Mouse (Mus musculus) testis, postnatal 14 days (tissue): ENCODE data around the gene Gsto2.
A peak's percentile ranks its signal among the peaks of the same experiment; 100 is the strongest.

ENCODE experiments used
- DNase-seq: peaks from one replicate; pipeline ENCODE4 v3.0.0; 2021; ENCODE audit warnings: low spot score

The Gsto2 gene

DNA sequence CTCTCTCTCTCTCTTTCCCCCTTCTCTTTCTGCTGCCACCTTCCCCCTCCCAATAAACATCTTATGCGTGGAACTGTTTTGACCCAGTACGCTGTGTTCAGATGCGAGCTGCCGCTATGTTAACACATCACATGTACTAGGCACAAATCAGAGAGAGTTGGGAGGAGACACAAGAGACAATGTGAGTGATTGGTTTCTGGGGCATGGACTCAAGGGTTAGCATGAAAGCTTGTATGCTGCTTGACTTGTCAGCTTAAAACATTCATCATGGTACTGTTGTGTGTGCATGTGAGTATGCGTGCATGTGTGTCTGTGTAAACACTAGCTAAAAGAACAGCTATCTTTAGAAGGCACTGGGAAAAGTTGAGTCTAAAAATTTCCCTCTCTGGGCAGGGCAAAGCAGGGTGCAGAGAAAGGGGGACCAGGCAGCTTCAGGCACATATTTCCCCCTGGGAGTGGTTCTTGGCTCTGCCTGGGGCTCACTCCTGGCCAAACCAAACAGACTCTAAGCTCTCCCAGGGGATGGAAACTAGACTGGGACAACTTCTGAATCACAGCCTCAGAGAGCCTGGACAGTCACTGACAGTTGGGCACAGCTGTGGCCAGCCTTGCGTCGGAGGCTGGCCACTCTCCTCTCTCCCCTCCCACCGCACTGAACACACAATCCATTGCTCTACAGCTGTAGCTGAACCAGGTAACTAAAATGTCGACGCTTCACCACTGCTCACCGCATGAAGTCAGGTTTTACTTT is 26.4 kb downstream of the Gsto2 start:
- no peak for DNase-seq

DNA sequence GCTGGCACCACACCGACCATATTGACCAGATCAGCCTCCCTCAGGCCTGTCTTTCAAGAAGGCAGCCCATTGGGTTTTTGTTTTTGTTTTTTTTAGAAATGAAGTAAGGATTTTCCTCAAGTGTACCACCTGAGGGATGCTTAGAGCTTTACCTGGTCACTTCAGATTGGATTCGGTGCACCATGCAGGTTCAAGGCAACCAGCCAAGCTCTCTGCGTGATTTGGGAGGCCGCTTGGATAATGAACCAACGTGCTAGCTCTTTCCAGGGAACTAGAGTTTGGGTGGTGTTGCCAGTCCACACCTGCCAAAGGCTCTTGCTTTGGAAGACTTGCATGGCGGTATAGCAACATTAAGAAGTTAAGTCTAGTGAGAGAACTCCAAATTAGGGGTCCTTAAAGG is 27.8 kb downstream of the Gsto2 start:
- no peak for DNase-seq

DNA sequence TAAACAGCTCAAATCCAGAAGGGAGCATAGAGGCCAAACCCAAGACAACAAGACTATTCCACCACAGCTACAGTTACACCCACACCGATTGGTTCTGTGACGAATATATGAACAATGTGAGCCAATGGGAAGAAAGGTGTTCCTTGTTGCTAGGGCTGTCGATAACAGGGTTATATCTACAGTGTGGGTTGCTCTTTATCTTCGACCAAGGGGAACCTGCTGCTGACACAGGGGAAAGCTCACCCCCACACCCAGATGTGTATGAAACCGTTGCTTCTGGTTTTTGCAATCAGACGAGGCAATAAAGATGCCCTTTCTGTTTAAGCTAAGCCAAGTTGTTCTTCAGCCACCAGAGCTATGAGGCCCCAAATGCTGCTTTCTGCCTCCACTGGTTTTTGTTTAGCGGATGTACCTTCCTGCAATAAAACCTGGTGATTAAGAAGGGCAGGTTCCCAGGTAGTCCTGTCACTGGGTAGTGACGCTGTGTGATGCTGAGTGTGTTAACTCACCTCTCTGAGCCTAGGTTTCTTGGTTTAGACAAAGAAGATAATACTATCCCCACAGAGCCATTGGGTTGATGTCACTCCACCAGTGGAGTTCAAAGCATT is 33.2 kb downstream of the Gsto2 start:
- DNase-seq: no peak

DNA sequence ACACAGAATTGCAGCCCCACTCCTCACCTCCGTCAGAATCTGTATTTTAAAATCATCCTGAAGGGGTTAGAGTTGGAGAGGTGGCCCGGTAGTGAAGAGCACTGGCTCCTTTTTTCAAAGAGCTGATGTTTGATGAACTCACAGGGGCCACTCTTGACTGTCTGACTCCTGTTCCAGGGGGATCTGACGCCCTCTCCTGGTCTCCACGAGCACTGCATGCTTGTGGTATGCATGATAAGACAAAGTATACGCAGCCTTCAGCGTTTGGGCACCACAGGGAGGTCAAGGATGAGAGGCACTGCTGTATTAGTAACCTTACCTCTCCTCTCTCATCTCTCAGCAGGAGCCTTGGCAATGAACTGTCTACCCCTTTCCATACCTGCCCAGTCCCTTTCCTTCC is 34.7 kb downstream of the Gsto2 start:
- no peak for DNase-seq

DNA sequence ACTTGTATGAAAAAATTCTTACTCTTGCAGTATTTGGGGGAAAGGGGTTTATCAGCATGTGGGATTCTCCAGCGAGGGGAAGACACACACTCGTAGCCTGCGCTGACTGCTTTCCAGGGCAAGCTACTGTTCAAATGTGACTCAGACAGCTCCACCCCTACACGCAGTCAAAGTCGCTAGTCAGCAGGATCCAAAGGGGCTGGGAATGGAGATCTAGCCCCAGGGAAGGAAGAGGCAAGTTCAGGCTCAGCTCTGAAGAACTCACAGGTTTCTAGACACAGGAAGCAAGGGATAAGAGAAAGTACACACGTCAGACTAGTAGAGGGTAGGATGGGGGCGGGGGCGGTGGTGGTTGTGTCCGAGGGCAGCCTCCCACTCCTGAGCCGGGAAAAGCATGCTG is 35.2 kb downstream of the Gsto2 start:
- no peak for DNase-seq

DNA sequence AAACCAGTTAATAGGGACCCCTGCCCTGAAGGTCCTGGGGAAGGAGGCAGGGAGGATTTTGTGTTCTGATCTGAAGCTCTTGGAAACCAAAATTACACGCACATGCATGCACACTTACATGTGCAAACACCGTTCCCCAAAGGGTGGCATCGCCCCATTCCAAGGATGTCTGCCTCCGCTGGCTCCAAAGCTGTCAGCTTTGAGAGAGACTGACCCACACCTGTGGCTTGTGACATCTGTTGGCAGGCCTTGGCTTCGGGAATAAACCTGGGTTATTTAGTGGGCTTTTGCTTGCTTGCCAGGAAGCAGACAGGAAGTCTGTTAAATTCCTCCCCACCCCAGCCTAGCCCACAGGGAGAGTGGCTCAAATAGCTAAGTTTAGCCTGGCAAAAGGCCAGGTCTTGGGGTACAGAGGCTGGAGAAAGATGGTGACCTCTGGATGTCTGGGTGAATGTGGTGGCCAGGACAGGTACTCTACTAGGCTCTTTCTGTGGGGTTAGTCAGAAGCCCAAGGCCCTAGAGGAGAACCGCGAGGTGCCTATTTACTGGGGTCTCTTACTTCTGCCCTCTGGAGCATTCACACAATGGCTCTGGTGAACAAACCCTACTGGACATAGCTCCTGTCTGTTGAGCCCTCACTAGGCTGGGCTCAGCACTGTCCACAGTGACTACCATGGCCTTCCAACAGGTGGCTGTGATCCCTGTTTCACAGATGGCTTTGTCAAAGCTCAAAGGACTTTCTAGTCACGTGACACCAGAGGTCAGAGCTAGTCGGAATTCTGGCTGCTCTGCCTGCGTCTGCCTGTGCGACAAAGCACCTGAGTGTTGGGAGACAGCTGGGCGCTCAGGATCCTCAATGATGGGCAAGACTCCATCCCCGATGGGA is 37.2 kb downstream of the Gsto2 start:
- DNase-seq: no peak

DNA sequence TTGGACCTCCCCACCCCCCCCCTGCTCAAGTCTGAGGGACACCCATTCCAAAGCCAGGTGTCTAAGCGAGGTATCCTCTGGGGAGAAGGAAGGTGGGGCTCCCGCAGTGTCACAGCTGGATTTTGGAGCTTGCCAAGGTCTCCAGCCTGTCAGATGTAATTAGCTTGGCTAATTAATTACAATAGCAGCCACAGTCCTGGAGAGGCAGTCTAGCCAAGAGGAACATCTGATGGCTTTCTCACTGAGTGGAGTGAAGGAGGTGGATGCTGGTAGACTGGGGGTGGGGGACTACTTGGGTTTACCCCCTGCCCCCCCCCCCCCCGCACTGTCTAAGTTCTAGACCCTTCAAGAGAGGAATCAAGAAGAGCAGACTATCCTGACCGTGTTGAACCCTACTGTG is 38.3 kb downstream of the Gsto2 start:
- no peak for DNase-seq

DNA sequence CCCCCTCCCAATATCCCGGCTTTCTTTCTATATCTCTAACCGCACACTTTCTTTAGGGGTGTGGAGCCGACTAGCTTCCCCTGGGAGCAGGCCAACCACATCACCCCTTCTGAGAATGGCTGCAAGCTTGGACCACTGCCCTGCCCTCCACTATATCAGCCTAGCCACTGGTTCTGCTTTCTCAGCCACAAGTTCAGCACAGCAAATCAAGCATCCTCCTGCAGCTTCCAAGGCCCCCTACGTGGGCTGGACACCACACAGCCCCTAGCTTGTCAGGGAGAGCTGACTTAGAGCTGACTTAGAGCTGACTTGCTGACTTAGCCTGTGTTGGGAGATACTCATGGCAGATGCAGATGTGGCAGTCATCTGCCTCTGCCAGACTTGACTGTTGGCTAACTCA is 39.7 kb downstream of the Gsto2 start:
- no peak for DNase-seq

DNA sequence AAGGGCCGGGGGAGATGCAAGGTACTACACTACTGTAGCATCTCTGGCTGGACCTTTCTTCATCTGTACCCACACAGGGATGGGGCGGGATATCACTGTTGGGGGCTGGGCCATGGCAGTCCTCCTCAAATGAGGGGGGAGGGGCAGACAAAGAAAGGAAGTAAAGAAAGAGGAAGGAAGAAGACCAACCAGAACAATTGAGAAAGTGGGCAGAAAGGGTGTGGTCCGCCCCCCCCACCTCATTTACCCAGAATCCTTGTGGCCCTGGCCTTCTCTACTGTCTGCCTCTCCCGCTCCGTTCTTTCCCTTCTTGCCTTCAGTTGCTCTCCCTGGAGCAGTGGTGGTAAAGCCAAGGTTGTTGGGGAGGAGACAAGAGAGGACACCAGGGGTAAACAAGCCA is 40.3 kb downstream of the Gsto2 start:
- DNase-seq: no peak

DNA sequence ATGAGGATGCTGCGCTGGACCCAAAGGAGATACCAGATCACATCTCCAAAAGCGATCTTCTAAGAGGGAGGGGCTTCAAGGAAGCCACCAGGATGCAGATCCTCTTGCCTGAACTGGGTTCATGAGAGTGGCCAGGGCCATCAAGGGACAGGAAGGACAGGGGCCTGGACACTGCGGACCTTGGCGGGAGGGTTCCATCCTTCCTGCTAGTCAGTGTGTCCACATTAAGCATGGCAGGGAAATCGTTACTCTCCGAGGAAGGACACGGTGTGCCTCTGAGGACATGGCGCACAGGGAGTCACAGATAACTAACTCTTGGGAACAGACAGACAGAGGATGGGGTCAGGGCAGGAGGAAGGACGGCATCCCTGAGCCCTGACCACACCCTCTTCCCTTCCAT is 42.3 kb downstream of the Gsto2 start:
- DNase-seq: no peak

DNA sequence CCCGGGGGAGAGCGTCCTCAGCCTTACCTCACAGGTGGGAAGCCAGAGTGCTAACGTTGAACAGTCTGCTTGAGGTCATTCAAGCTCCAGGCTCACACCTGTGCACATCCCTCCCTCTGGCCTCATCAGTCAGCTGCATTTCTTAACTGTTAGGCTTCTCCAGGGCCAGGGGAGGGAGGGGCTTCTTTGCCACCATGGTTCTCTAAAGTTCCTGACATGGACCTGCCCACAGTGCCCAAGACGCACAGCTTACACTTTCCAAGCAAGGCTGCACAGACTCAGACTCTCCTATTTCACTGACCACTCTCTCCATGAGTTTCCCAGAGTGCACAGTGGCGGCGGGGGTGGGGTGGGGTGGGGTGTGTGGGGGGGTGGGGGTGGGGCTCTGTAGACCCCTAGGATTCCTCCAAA is 43.6 kb downstream of the Gsto2 start:
- DNase-seq: no peak

DNA sequence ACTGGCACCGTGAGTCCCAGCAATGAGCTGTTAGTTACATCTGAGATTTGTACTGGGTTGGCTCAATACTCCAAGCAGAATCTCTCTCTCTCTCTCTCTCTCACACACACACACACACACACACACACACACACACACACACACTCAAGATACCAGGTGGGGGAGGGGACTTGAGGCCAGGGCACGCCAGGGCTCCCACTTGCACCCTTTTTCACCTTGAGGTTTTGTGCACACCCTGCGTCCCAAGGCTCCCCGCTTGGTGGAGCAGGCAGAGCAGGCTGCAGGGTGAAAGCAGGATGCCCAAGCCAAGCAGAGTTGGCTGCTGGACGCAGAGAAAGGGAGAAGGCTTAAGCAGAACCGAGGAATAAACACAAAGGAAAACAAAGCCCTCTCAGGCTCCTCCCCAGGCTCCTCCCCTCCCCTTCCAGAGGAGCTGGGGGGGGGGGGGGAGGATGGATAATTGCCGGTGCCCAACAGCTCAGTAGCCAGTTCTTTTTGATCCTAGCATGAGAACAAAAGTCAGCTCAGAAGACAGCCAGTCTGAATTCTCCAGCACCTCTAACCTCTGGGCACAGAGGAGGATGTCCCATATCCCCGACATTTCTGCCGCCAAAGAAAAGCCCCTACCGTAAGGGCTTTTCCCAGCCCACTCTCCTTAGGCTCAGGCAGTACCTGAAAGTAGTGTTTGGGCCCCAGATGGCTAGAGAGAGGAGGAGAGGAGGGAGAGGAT is 44.2 kb downstream of the Gsto2 start:
- no peak for DNase-seq

DNA sequence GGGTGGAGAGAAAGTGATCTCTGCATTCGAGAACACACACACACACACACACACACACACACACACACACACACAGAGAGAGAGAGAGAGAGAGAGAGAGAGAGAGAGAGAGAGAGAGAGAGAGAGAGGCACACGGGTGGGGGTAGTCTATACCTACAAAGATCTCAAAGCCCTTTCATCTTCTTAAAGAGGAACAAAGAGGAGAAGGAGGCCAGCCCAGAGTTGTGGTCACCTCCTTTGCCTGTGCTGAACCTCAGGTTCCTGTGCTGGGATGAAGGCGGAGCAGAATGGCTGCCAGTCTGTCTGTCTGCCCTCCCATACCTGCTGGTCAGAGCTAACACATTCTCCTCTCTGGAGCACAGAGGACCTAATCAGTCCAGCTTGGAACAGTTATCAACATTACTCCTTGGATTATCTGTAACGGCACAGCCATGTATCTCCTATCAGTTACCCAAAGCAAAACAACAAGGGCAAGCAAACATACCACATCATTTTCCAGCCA is 44.8 kb downstream of the Gsto2 start:
- DNase-seq: no peak

DNA sequence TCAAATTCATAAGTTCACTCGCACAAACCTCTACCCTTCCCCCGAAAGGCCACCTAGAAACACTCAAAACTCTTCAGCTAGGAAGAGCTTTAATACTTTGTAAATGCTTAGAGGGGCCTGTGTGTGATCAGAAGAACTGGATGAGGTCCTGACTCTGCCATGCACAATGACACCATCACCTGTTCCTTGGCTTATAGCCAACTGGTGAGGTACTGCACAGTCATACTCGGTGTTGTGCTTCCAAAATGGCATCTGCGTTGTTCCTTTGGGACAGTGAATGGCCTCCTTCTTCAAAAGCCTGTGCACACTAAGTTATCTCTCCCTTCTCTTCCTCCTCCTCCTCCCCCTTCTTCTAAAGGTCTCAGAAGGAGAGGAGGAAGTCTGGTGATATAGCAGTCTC is 45.4 kb downstream of the Gsto2 start:
- no peak for DNase-seq

DNA sequence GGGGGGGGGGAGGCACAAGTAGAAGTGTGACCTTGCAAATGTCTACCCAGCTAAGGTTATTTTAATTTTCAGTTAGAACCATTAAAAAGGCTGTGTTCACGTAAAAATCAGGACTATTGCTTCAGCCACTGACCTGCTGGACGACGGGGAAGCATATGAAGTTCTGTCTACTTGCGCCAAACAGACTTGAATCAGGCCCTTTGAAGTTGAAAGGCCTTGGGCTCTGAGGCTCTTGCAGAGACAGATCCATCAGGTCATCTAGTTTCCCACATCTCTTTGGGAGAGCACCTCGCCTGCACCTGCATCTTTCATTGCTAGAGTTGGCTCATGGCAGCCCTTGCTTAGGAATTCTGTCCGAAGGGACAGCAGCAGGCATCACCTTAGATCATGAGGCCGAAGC is 48.0 kb downstream of the Gsto2 start:
- no peak for DNase-seq

DNA sequence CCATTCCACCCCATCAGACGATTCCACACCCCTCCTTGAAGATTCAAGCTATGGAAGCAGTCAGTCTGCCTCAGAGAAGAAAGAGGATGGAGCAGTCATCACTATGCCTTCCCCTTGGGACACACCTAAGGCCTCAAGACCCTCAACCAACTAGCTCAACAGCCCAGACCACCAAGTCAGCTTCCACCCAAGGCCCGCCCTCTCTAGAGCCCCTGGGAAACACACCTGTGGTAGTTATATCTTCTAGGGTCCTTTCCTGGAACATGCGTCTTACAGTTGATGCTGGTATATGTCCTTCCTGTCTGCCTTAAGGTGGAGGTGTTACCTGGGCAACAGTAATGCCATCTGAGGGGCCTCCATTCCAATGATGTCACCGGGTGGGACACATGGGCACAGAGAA is 48.9 kb downstream of the Gsto2 start:
- no peak for DNase-seq

DNA sequence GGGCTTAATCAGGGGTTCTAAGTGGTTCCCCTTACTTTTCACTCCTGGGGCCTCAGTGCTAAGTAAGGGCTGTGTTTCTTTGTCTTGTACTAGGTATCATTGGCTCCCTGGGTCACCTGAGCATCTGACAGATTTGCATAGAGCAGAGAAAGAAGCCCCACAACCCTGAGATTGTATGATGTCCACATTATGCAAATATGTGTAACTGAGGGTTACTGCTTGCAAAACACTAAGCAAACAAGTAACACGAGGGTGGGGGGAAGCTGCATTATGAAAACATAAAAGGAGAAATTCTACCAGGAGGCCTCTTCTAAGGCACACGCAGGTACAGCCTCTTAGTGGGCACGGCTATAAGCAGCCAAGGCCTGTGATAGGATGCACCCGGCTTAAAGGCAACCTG is 49.9 kb downstream of the Gsto2 start:
- no peak for DNase-seq

DNA sequence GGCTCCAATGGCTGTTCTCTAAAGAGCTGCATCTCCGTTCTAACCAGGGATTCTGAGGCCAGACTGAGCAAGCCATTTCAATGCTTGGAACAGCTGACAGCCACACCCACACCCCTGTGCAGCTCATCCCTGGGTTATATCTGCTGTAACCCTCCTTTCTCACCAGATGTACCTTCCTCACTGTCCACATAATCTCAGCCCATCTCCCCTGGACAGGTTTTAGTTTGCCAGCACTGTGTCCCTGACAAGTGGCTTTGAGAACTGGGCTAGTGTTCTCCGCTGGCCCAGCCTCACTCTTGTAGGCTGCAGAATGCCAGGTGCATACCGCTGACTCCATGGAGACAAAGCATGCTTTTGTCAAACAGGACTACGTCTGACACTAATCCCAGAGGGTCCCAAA is 52.1 kb downstream of the Gsto2 start:
- no peak for DNase-seq

DNA sequence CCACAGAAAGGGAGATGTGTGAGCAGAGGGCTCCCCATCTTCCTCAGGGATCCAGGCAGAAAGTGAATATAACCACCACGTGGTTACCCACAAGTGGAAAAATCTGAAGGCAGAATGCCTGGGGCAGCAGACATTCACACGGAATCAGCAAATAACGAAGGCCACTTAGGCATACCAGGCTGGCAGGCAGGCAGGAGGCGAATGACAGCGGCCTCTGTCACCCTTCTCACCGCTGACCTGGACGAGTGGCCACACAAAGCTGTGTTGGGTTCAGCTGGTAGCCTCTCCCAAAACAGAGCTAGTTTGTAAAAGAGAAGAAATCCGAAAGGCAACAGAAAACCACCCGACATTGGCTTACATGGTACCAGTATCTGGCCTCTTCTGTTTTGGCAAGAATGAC is 52.7 kb downstream of the Gsto2 start:
- no peak for DNase-seq

DNA sequence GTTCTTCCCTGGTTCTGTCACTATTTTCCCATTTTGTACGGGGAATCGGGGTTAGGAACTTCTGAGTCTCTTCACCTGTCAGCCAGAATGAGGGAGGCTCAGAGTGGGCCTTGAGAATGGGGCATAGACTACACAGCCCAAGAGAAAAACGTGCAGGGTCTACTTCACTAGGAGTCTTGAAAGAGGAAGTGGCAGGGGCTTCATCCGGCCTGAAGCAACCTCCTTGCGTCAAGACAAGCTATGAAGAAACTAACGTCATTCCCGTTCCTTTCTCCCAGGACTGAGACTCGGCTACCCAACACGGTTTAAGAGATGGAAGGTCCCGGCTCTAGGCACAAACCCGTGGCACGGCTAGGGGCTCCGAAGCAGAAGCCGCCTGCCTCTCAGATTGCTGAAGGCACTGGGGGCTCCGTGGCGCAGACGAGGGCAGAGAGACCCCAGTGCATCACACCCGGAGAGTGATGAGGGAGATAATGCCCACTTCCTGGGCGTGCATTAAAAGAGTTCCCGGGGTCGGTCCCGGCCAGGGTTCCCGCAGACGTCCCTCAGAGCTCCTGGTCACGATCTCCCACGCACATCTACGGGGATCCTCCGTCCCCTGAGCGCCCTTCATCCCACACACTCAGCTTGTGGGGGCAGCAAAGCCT is 53.2 kb downstream of the Gsto2 start:
- peak; percentile 21 for DNase-seq

DNA sequence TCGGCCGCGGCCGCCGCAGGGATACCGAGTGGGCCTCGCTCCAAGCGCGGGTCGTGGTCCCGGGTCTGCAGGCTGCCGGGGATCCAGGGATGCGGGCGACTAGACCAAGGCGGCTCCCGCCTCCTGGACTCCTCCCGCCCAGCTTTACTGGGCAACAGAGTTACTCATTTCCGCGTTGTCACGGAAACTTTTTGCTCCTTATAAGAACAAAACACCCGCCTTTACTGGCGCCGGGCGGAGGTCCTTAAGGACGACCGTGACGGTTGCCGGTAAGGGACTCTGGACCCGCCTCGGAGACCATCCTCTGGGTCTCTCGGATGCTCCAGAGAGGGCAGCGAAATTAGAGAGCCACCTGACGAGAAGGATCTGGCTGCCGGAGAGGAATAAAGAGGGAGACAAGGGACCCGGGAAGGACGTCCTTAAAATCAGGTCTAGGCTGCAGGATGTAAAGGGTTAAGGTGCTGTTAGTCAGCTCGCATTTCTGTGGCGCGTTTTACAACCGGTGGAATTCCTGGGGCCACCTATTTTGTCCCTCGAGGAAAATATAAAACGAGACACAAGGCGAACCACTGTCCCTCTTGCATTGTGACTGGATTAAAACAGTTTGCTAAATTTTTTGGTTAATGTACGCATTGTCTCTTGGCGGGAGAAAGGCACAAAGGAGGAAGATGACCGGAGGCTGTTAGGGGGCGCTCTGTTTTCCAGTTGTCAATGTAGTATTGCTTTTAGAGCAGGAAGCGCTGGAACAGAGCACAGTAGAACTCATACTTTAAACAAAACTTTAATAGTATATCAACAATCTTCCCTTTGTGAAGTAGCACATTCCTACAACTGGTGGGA is 54.0 kb downstream of the Gsto2 start, which contains the start of the genes Cfap43 and Itprip:
Gene Cfap43 (minus strand): TSS at position 162 of the 840 bp plus-strand sequence.
Gene Itprip (minus strand): TSS at position 174 of the 840 bp plus-strand sequence.
- DNase-seq: peak; percentile 72
